Mouse (Mus musculus) limb, embryonic 12.5 days (tissue): ENCODE measurements around the gene Ccdc127. TPM values are rescaled to one million over a fixed set of nuclear protein-coding genes. Genes with fewer than 3 reads are reported as not detected.

Experiments
- ATAC-seq: fragments of 200-750 bp; cut with Nextera tagmentation; 2 replicates; pipeline ENCODE4 v1.8.0; 2017; ENCODE audit warnings: low read depth, moderate TSS enrichment; ENCODE audit not compliant: insufficient number of reproducible peaks, insufficient read depth, low FRiP score, low TSS enrichment
- H3K27ac ChIP-seq: fragments of 300-500 bp; sonication (generic); 2 replicates; pipeline ENCODE4 v1.5.1; 2016; ENCODE audit warnings: mild to moderate bottlenecking, moderate library complexity
- H3K27me3 ChIP-seq: fragments of 300-500 bp; sonication (generic); 2 replicates; pipeline ENCODE4 v1.6.1; 2016; ENCODE audit warnings: mild to moderate bottlenecking, moderate library complexity
- H3K36me3 ChIP-seq: fragments of 300-500 bp; sonication (generic); 2 replicates; pipeline ENCODE4 v1.6.1; 2016; ENCODE audit warnings: mild to moderate bottlenecking, moderate library complexity
- H3K4me1 ChIP-seq: fragments of 300-500 bp; sonication (generic); replicated peaks from 2 replicates; pipeline ENCODE4 v1.6.1; 2016
- H3K4me2 ChIP-seq: fragments of 300-500 bp; sonication (generic); 2 replicates; pipeline ENCODE4 v1.6.1; 2016; ENCODE audit warnings: mild to moderate bottlenecking, moderate library complexity
- H3K4me3 ChIP-seq: fragments of 300-500 bp; sonication (generic); replicated peaks from 2 replicates; pipeline ENCODE4 v1.5.1; 2016; ENCODE audit warnings: mild to moderate bottlenecking
- H3K9ac ChIP-seq: fragments of 300-500 bp; sonication (generic); replicated peaks from 2 replicates; pipeline ENCODE4 v1.6.1; 2016; ENCODE audit warnings: mild to moderate bottlenecking, moderate library complexity
- H3K9me3 ChIP-seq: fragments of 300-500 bp; sonication (generic); 2 replicates; pipeline ENCODE4 v1.6.1; 2016; ENCODE audit warnings: mild to moderate bottlenecking, moderate library complexity
- WGBS: fragments of 180-500 bp; shearing (Covaris S2); methylation state at CpG from one replicate; pipeline ENCODE4 v1.1.7; 2016; 5-methylcytosine and 5-hydroxymethylcytosine counted together
- polyA plus RNA-seq: library from polyadenylated mRNA; unstranded; fragments of >200 nt; fragmentation: Nextera tagmentation; extraction: Ambion mirVana; gene quantifications from 2 replicates; pipeline ENCODE4 v1.2.1, GENCODE M21; 2016

Gene Ccdc127
- polyA plus RNA-seq, 1 experiment from 2014 or later, result 61.5 TPM

GRCm38 (mm10) chr13:74329321-74329720, 20.8 kb upstream of the Ccdc127 start:
- H3K36me3 ChIP-seq, result peaks cover 82% of the 10 kb centered on the region
- no peak overlapping the region for H3K4me2 ChIP-seq
- no peak for ATAC-seq

GRCm38 (mm10) chr13:74341036-74341435, 9.1 kb upstream of the Ccdc127 start:
- no peak overlapping the region for H3K27ac ChIP-seq
- no peak overlapping the region for H3K4me3 ChIP-seq
- H3K9ac ChIP-seq, result no peak overlapping the region
- no peaks in the 10 kb centered on the region for H3K27me3 ChIP-seq
- no peak overlapping the region for H3K4me2 ChIP-seq
- peaks cover 75% of the 10 kb centered on the region for H3K36me3 ChIP-seq
- no peak; the same call in 1 of the 2 replicates for ATAC-seq
- H3K9me3 ChIP-seq, result no peaks in the 10 kb centered on the region
- no peaks in the 10 kb centered on the region for H3K4me1 ChIP-seq
- 58% methylated on average over 3 of the region's 3 CpGs for whole genome bisulfite sequencing

More at GRCm38 (mm10) chr13:74329321-74329720, 20.8 kb upstream of the Ccdc127 start:
- H3K4me1 ChIP-seq, result no peaks in the 10 kb centered on the region; the same call in 1 of the 2 replicates
- no peak overlapping the region for H3K9ac ChIP-seq
- no peak overlapping the region for H3K27ac ChIP-seq
- no peak overlapping the region for H3K4me3 ChIP-seq
- H3K27me3 ChIP-seq, result no peaks in the 10 kb centered on the region
- H3K9me3 ChIP-seq, result no peaks in the 10 kb centered on the region

GRCm38 (mm10) chr13:74350435-74350906, 362 bp downstream of the Ccdc127 start:
- Histone ChIP-seq H3K4me1 (peaks cover 13% of the 10 kb centered on the region), H3K27ac (peak overlapping the region; percentile 82), H3K4me3 (peak overlapping the region; percentile 77), H3K36me3 (peaks cover 26% of the 10 kb centered on the region), H3K27me3 (no peaks in the 10 kb centered on the region), H3K9me3 (no peaks in the 10 kb centered on the region), H3K9ac (peak overlapping the region; percentile 87), H3K4me2 (peak overlapping the region; percentile 64)
- WGBS, result 1% methylated on average over 15 of the region's 15 CpGs
- ATAC-seq, result peak; percentile 44

GRCm38 (mm10) chr13:74356491-74356890, 6.4 kb downstream of the Ccdc127 start:
- Histone ChIP-seq H3K9ac (no peak overlapping the region), H3K27ac (no peak overlapping the region), H3K36me3 (peaks cover 82% of the 10 kb centered on the region), H3K27me3 (no peaks in the 10 kb centered on the region), H3K4me2 (no peak overlapping the region), H3K9me3 (no peaks in the 10 kb centered on the region), H3K4me3 (no peak overlapping the region), H3K4me1 (no peaks in the 10 kb centered on the region)
- 96% methylated on average over 13 of the region's 13 CpGs for WGBS
- no peak for ATAC-seq

- Histone ChIP-seq H3K27ac (no peak overlapping the region), H3K4me1 (no peaks in the 10 kb centered on the region), H3K9ac (no peak overlapping the region), H3K36me3 (peaks cover 45% of the 10 kb centered on the region), H3K4me2 (no peak overlapping the region), H3K4me3 (no peak overlapping the region), H3K27me3 (no peaks in the 10 kb centered on the region), H3K9me3 (no peaks in the 10 kb centered on the region)
- 72% methylated on average over 2 of the region's 2 CpGs for WGBS
- ATAC-seq, result no peak
These were observed 12.1 kb downstream of the Ccdc127 start for GRCm38 (mm10) chr13:74362218-74362617.

GRCm38 (mm10) chr13:74363176-74363858, 13.2 kb downstream of the Ccdc127 start:
- Histone ChIP-seq H3K9ac (no peak overlapping the region), H3K4me3 (no peak overlapping the region), H3K27ac (no peak overlapping the region), H3K27me3 (no peaks in the 10 kb centered on the region), H3K4me2 (no peak overlapping the region), H3K9me3 (no peaks in the 10 kb centered on the region), H3K36me3 (peaks cover 36% of the 10 kb centered on the region), H3K4me1 (no peaks in the 10 kb centered on the region)
- WGBS, result 89% methylated on average over 13 of the region's 13 CpGs
- no peak for ATAC-seq

- H3K9me3 ChIP-seq, result no peaks in the 10 kb centered on the region
These were observed 13.7 kb downstream of the Ccdc127 start, which contains the start of gene Lrrc14b for GRCm38 (mm10) chr13:74363859-74364235. Lrrc14b (minus strand) TSS chr13:74364005.

GRCm38 (mm10) chr13:74381533-74382276, 31.6 kb downstream of the Ccdc127 start:
- WGBS, result 58% methylated on average over 10 of the region's 10 CpGs

More at GRCm38 (mm10) chr13:74363859-74364235, 13.7 kb downstream of the Ccdc127 start, which contains the start of gene Lrrc14b:
- no peak within 1 kb of the TSS for H3K9ac ChIP-seq
- H3K27ac ChIP-seq, result no peak within 1 kb of the TSS
- no peak within 1 kb of the TSS for H3K4me2 ChIP-seq
- H3K36me3 ChIP-seq, result peaks cover 31% of the 10 kb centered on the region
- no peaks in the 10 kb centered on the region for H3K4me1 ChIP-seq
- no peak for ATAC-seq
- no peak within 1 kb of the TSS for H3K4me3 ChIP-seq
- 83% methylated on average over 8 of the region's 8 CpGs for WGBS
- no peaks in the 10 kb centered on the region for H3K27me3 ChIP-seq

GRCm38 (mm10) chr13:74382289-74382688, 32.2 kb downstream of the Ccdc127 start:
- no peak overlapping the region for H3K4me3 ChIP-seq
- peak; percentile 26; the same call in 1 of the 2 replicates for ATAC-seq
- H3K4me2 ChIP-seq, result peak overlapping the region; percentile 22
- peak overlapping the region; percentile 64 for H3K27ac ChIP-seq
- H3K27me3 ChIP-seq, result peaks cover 15% of the 10 kb centered on the region
- no peaks in the 10 kb centered on the region for H3K36me3 ChIP-seq
- H3K4me1 ChIP-seq, result peaks cover 14% of the 10 kb centered on the region
- no peaks in the 10 kb centered on the region for H3K9me3 ChIP-seq
- WGBS, result 20% methylated on average over 3 of the region's 3 CpGs
- no peak overlapping the region for H3K9ac ChIP-seq

More at GRCm38 (mm10) chr13:74381533-74382276, 31.6 kb downstream of the Ccdc127 start:
- H3K4me3 ChIP-seq, result no peak overlapping the region
- H3K9ac ChIP-seq, result no peak overlapping the region; the same call in 1 of the 2 replicates
- peaks cover 14% of the 10 kb centered on the region for H3K4me1 ChIP-seq
- H3K9me3 ChIP-seq, result no peaks in the 10 kb centered on the region
- peak overlapping the region; percentile 64 for H3K27ac ChIP-seq
- peak overlapping the region; percentile 22 for H3K4me2 ChIP-seq
- no peak for ATAC-seq
- H3K36me3 ChIP-seq, result no peaks in the 10 kb centered on the region
- peaks cover 15% of the 10 kb centered on the region for H3K27me3 ChIP-seq

GRCm38 (mm10) chr13:74389730-74390129, 39.6 kb downstream of the Ccdc127 start:
- peak overlapping the region; percentile 56 for H3K4me3 ChIP-seq

GRCm38 (mm10) chr13:74390371-74390990, 40.4 kb downstream of the Ccdc127 start, which contains the start of gene Zfp72:
Zfp72 (minus strand) TSS chr13:74390836.
- Histone ChIP-seq H3K9ac (peak within 1 kb of the TSS; percentile 56), H3K4me1 (no peaks in the 10 kb centered on the region; the same call in 1 of the 2 replicates), H3K27me3 (no peaks in the 10 kb centered on the region), H3K9me3 (no peaks in the 10 kb centered on the region), H3K4me2 (peak within 1 kb of the TSS; percentile 62), H3K4me3 (peak within 1 kb of the TSS; percentile 56), H3K27ac (no peak within 1 kb of the TSS), H3K36me3 (no peaks in the 10 kb centered on the region)
- WGBS, result 1% methylated on average over 14 of the region's 14 CpGs
- peak; percentile 87 for ATAC-seq

More at GRCm38 (mm10) chr13:74389730-74390129, 39.6 kb downstream of the Ccdc127 start:
- Histone ChIP-seq H3K9me3 (no peaks in the 10 kb centered on the region), H3K4me1 (no peaks in the 10 kb centered on the region; the same call in 1 of the 2 replicates), H3K27me3 (no peaks in the 10 kb centered on the region), H3K4me2 (peak overlapping the region; percentile 62), H3K36me3 (no peaks in the 10 kb centered on the region), H3K9ac (no peak overlapping the region), H3K27ac (no peak overlapping the region)
- 64% methylated on average over 6 of the region's 6 CpGs for WGBS
- ATAC-seq, result no peak
